Mouse (Mus musculus): Measurements from ENCODE around the gene Tbx6. TPM values are rescaled to one million over a fixed set of nuclear protein-coding genes. Genes with fewer than 3 reads are reported as not detected.

Gene Tbx6
- polyA plus RNA-seq, 1 experiment from 2014 or later, result 0.42 TPM

- 81% methylated on average over 5 of the region's 5 CpGs for WGBS
Observed at GRCm38 (mm10) chr7:126825952-126826351, 44.7 kb downstream of the Tbx6 start.

GRCm38 (mm10) chr7:126831539-126831938 is 50.3 kb downstream of the Tbx6 start, which contains the start of gene 4930451I11Rik:
4930451I11Rik (minus strand) TSS chr7:126831639.
- H3K4me3 ChIP-seq (ENCODE audit: low read depth, low read length), result peak within 1 kb of the TSS; percentile 23
- H3K27ac ChIP-seq (ENCODE audit: low read depth, low read length), result 0 out of 2 replicates have a peak within 1 kb of the TSS, but pooled peaks have one; percentile 5
- H3K4me2 ChIP-seq (ENCODE audit: low read length), result peak within 1 kb of the TSS; percentile 57
- H3K9ac ChIP-seq (ENCODE audit: low read length), result no peak within 1 kb of the TSS
- H3K4me1 ChIP-seq (ENCODE audit: control insufficient read depth, insufficient read depth, low read length), result no peaks in the 10 kb centered on the region
- no peaks in the 10 kb centered on the region for H3K9me3 ChIP-seq (replicated peaks; ENCODE audit: control insufficient read depth, low read length)
- no peaks in the 10 kb centered on the region for H3K27me3 ChIP-seq (replicated peaks; ENCODE audit: control insufficient read depth, insufficient read depth, low read length)
- WGBS, result 54% methylated on average over 5 of the region's 5 CpGs
- no peak for DNase-seq (ENCODE audit: low spot score)
- no peak for ATAC-seq
- H3K36me3 ChIP-seq (ENCODE audit: control insufficient read depth, insufficient read depth, low read length), result 0 out of 2 replicates have a peak, but pooled peaks cover 5% of the 10 kb centered on the region

More at GRCm38 (mm10) chr7:126825952-126826351, 44.7 kb downstream of the Tbx6 start:
- ATAC-seq, result no peak
- H3K9ac ChIP-seq (ENCODE audit: low read length), result no peak overlapping the region; the same call in 1 of the 2 replicates
- H3K27me3 ChIP-seq (replicated peaks; ENCODE audit: control insufficient read depth, insufficient read depth, low read length), result no peaks in the 10 kb centered on the region
- no peak overlapping the region for H3K27ac ChIP-seq (ENCODE audit: low read depth, low read length)
- H3K4me3 ChIP-seq (ENCODE audit: low read depth, low read length), result no peak overlapping the region
- no peaks in the 10 kb centered on the region for H3K9me3 ChIP-seq (replicated peaks; ENCODE audit: control insufficient read depth, low read length)
- DNase-seq (ENCODE audit: low spot score), result no peak
- peaks cover 7% of the 10 kb centered on the region for H3K4me1 ChIP-seq (ENCODE audit: control insufficient read depth, insufficient read depth, low read length)
- peaks cover 8% of the 10 kb centered on the region; the same call in 1 of the 2 replicates for H3K36me3 ChIP-seq (ENCODE audit: control insufficient read depth, insufficient read depth, low read length)
- no peak overlapping the region; the same call in 1 of the 2 replicates for H3K4me2 ChIP-seq (ENCODE audit: low read length)

- Histone ChIP-seq H3K9ac (ENCODE audit: low read length) (no peak overlapping the region), H3K36me3 (ENCODE audit: control insufficient read depth, insufficient read depth, low read length) (0 out of 2 replicates have a peak, but pooled peaks cover 5% of the 10 kb centered on the region), H3K9me3 (replicated peaks; ENCODE audit: control insufficient read depth, low read length) (no peaks in the 10 kb centered on the region), H3K27me3 (replicated peaks; ENCODE audit: control insufficient read depth, insufficient read depth, low read length) (no peaks in the 10 kb centered on the region), H3K4me2 (ENCODE audit: low read length) (peak overlapping the region; percentile 57), H3K27ac (ENCODE audit: low read depth, low read length) (0 out of 2 replicates have a peak overlapping the region, but pooled peaks have one; percentile 5), H3K4me1 (ENCODE audit: control insufficient read depth, insufficient read depth, low read length) (no peaks in the 10 kb centered on the region), H3K4me3 (ENCODE audit: low read depth, low read length) (peak overlapping the region; percentile 23)
- WGBS, result under 1% methylated on average over 21 of the region's 21 CpGs
- DNase-seq (ENCODE audit: low spot score) (peak; percentile 88), ATAC-seq (peak; percentile 91)
Observed at GRCm38 (mm10) chr7:126832036-126832598, 50.8 kb downstream of the Tbx6 start.

GRCm38 (mm10) chr7:126833294-126833693 is 52.0 kb downstream of the Tbx6 start:
- Histone ChIP-seq H3K27ac (ENCODE audit: low read depth, low read length) (no peak overlapping the region), H3K9ac (ENCODE audit: low read length) (no peak overlapping the region), H3K9me3 (replicated peaks; ENCODE audit: control insufficient read depth, low read length) (no peaks in the 10 kb centered on the region), H3K36me3 (ENCODE audit: control insufficient read depth, insufficient read depth, low read length) (0 out of 2 replicates have a peak, but pooled peaks cover 5% of the 10 kb centered on the region), H3K4me3 (ENCODE audit: low read depth, low read length) (no peak overlapping the region), H3K4me2 (ENCODE audit: low read length) (no peak overlapping the region), H3K27me3 (replicated peaks; ENCODE audit: control insufficient read depth, insufficient read depth, low read length) (no peaks in the 10 kb centered on the region), H3K4me1 (ENCODE audit: control insufficient read depth, insufficient read depth, low read length) (no peaks in the 10 kb centered on the region)
- ATAC-seq, result no peak
- DNase-seq (ENCODE audit: low spot score), result no peak
- 94% methylated on average over 1 of the region's 1 CpGs for WGBS

Other genes with a start within 250 kb of the Tbx6 start
- 163 and 182 TPM in 2 replicates for gene Eif3c, start 215.1 kb upstream of the Tbx6 start, polyA plus RNA-seq (2014; fragmentation: Nextera tagmentation; extraction: Ambion mirVana)
- gene Apobr, start 196.5 kb upstream of the Tbx6 start, polyA plus RNA-seq (2014; fragmentation: Nextera tagmentation; extraction: Ambion mirVana), result 0.21 and 0.44 TPM in 2 replicates
- gene Cln3, start 195.7 kb upstream of the Tbx6 start, polyA plus RNA-seq (2014; fragmentation: Nextera tagmentation; extraction: Ambion mirVana), result 24.0 and 28.0 TPM in 2 replicates
- not detected in 2 replicates for gene Il27, start 186.5 kb upstream of the Tbx6 start, polyA plus RNA-seq (2014; fragmentation: Nextera tagmentation; extraction: Ambion mirVana)
- 7.0 and 8.5 TPM in 2 replicates for gene Nupr1, start 150.6 kb upstream of the Tbx6 start, polyA plus RNA-seq (2014; fragmentation: Nextera tagmentation; extraction: Ambion mirVana)
- 61.3 and 66.1 TPM in 2 replicates for gene Sgf29, start 132.2 kb upstream of the Tbx6 start, polyA plus RNA-seq (2014; fragmentation: Nextera tagmentation; extraction: Ambion mirVana)
- gene Sult1a1, start 105.1 kb upstream of the Tbx6 start, polyA plus RNA-seq (2014; fragmentation: Nextera tagmentation; extraction: Ambion mirVana), result 3.3 and 5.7 TPM in 2 replicates
- gene Bola2, start 86.1 kb upstream of the Tbx6 start, polyA plus RNA-seq (2014; fragmentation: Nextera tagmentation; extraction: Ambion mirVana), result 147 and 164 TPM in 2 replicates
- gene Slx1b, start 85.7 kb upstream of the Tbx6 start, polyA plus RNA-seq (2014; fragmentation: Nextera tagmentation; extraction: Ambion mirVana), result 8.8 and 10.1 TPM in 2 replicates
- gene Coro1a, start 73.7 kb upstream of the Tbx6 start, polyA plus RNA-seq (2014; fragmentation: Nextera tagmentation; extraction: Ambion mirVana), result 97.2 and 111 TPM in 2 replicates
- gene Mapk3, start 21.9 kb upstream of the Tbx6 start, polyA plus RNA-seq (2014; fragmentation: Nextera tagmentation; extraction: Ambion mirVana), result 90.8 and 99.7 TPM in 2 replicates
- 1.2 and 1.3 TPM in 2 replicates for gene Gdpd3, start 15.1 kb upstream of the Tbx6 start, polyA plus RNA-seq (2014; fragmentation: Nextera tagmentation; extraction: Ambion mirVana)
- 206 and 230 TPM in 2 replicates for gene Ypel3, start 4.5 kb upstream of the Tbx6 start, polyA plus RNA-seq (2014; fragmentation: Nextera tagmentation; extraction: Ambion mirVana)
- 231 and 256 TPM in 2 replicates for gene Ppp4c, start 11.0 kb downstream of the Tbx6 start, polyA plus RNA-seq (2014; fragmentation: Nextera tagmentation; extraction: Ambion mirVana)
- 31.3 and 37.4 TPM in 2 replicates for gene Fam57b, start 16.2 kb downstream of the Tbx6 start, polyA plus RNA-seq (2014; fragmentation: Nextera tagmentation; extraction: Ambion mirVana)
- not detected in 2 replicates for gene 4930451I11Rik, start 50.2 kb downstream of the Tbx6 start, polyA plus RNA-seq (2014; fragmentation: Nextera tagmentation; extraction: Ambion mirVana)
- gene Doc2a, start 65.9 kb downstream of the Tbx6 start, polyA plus RNA-seq (2014; fragmentation: Nextera tagmentation; extraction: Ambion mirVana), result 4.9 and 6.7 TPM in 2 replicates
- gene Hirip3, start 80.5 kb downstream of the Tbx6 start, polyA plus RNA-seq (2014; fragmentation: Nextera tagmentation; extraction: Ambion mirVana), result 12.0 and 13.7 TPM in 2 replicates
- gene Ino80e, start 80.9 kb downstream of the Tbx6 start, polyA plus RNA-seq (2014; fragmentation: Nextera tagmentation; extraction: Ambion mirVana), result 91.3 and 104 TPM in 2 replicates
- gene Taok2, start 103.2 kb downstream of the Tbx6 start, polyA plus RNA-seq (2014; fragmentation: Nextera tagmentation; extraction: Ambion mirVana), result 25.9 and 31.0 TPM in 2 replicates
- 34.3 and 44.9 TPM in 2 replicates for gene Tmem219, start 141.4 kb downstream of the Tbx6 start, polyA plus RNA-seq (2014; fragmentation: Nextera tagmentation; extraction: Ambion mirVana)
- gene Kctd13, start 147.4 kb downstream of the Tbx6 start, polyA plus RNA-seq (2014; fragmentation: Nextera tagmentation; extraction: Ambion mirVana), result 69.3 and 89.2 TPM in 2 replicates
- 4.4 and 6.0 TPM in 2 replicates for gene Asphd1, start 168.1 kb downstream of the Tbx6 start, polyA plus RNA-seq (2014; fragmentation: Nextera tagmentation; extraction: Ambion mirVana)
- gene Sez6l2, start 169.1 kb downstream of the Tbx6 start, polyA plus RNA-seq (2014; fragmentation: Nextera tagmentation; extraction: Ambion mirVana), result 33.8 and 34.6 TPM in 2 replicates
- 92.4 and 96.0 TPM in 2 replicates for gene Cdipt, start 194.4 kb downstream of the Tbx6 start, polyA plus RNA-seq (2014; fragmentation: Nextera tagmentation; extraction: Ambion mirVana)
- gene Cdiptos, start 194.6 kb downstream of the Tbx6 start, polyA plus RNA-seq (2014; fragmentation: Nextera tagmentation; extraction: Ambion mirVana), result 0.51 and 1.0 TPM in 2 replicates
- gene Mvp, start 233.1 kb downstream of the Tbx6 start, polyA plus RNA-seq (2014; fragmentation: Nextera tagmentation; extraction: Ambion mirVana), result 1.8 and 2.7 TPM in 2 replicates
- gene Pagr1b, start 235.0 kb downstream of the Tbx6 start, polyA plus RNA-seq (2014; fragmentation: Nextera tagmentation; extraction: Ambion mirVana), result 0.34 and 0.74 TPM in 2 replicates
- gene Pagr1a, start 235.9 kb downstream of the Tbx6 start, polyA plus RNA-seq (2014; fragmentation: Nextera tagmentation; extraction: Ambion mirVana), result 22.3 and 25.1 TPM in 2 replicates
- gene Gm42742, start 239.6 kb downstream of the Tbx6 start, polyA plus RNA-seq (2014; fragmentation: Nextera tagmentation; extraction: Ambion mirVana), result 65.0 and 68.5 TPM in 2 replicates
- gene Prrt2, start 239.7 kb downstream of the Tbx6 start, polyA plus RNA-seq (2014; fragmentation: Nextera tagmentation; extraction: Ambion mirVana), result 13.7 and 20.1 TPM in 2 replicates
- 53.1 and 54.1 TPM in 2 replicates for gene Maz, start 245.6 kb downstream of the Tbx6 start, polyA plus RNA-seq (2014; fragmentation: Nextera tagmentation; extraction: Ambion mirVana)

All from forebrain, embryonic 14.5 days (tissue).